Mouse (Mus musculus): ENCODE measurements around the gene Krcc1. TPM values are rescaled to one million over a fixed set of nuclear protein-coding genes. Genes with fewer than 3 reads are reported as not detected.
"Not testable (repeated sequence)": the region's sequence is repeated elsewhere in the genome, so short reads cannot be mapped to it uniquely, and the experiment has no call there.

Krcc1 gene
- total and polyA plus RNA-seq, 3 experiments = 25.8 to 31.6 TPM; not detected in 1

GRCm38 (mm10) chr6:71329881-71330280 is 58.4 kb downstream of the Krcc1 start:
- no peak for TF ChIP-seq ZNF384 (IDR thresholded peaks at IDR 0.05; ENCODE audit: low read depth, low read length)
- no peak for TF ChIP-seq MAFK (IDR thresholded peaks at IDR 0.05; ENCODE audit: borderline replicate concordance, low read depth, low read length)
- no peak for TF ChIP-seq CTCF (IDR thresholded peaks at IDR 0.05 in 2 of 3, conservative IDR thresholded peaks at IDR 0.05 in 1 of 3; ENCODE audit: control insufficient read depth in 1 of 3, insufficient read depth in 1 of 3, low read depth in 2 of 3, low read length in 3 of 3, poor library complexity in 1 of 3, severe bottlenecking in 1 of 3)
- TF ChIP-seq HCFC1 (IDR thresholded peaks at IDR 0.05; ENCODE audit: low read depth, low read length) = no peak
- TF ChIP-seq RCOR1 (IDR thresholded peaks at IDR 0.05; ENCODE audit: low read depth, low read length) = no peak
- no peak for TF ChIP-seq POLR2AphosphoS2 (IDR thresholded peaks at IDR 0.05; ENCODE audit: low read length)
- TF ChIP-seq MYB (IDR thresholded peaks at IDR 0.05; ENCODE audit: low read depth, low read length) = no peak
- no peak for TF ChIP-seq KAT2A (conservative IDR thresholded peaks at IDR 0.05; ENCODE audit: low read depth, low read length)
- TF ChIP-seq NELFE (IDR thresholded peaks at IDR 0.05; ENCODE audit: low read depth, low read length) = no peak
- no peak for TF ChIP-seq POLR2AphosphoS5 (IDR thresholded peaks at IDR 0.05; ENCODE audit: borderline replicate concordance, low read depth, low read length)
- peaks cover 1 to 3% of the 10 kb centered on the region in 2 experiments; a peak in 2 of 4 replicates for H3K27me3 ChIP-seq (ENCODE audit: control insufficient read depth in 1 of 2, insufficient read depth in 2 of 2, low read length in 2 of 2)
- H3K79me2 ChIP-seq (ENCODE audit: control insufficient read depth, insufficient read depth, low read length, poor library complexity) = no peaks in the 10 kb centered on the region
- no peak overlapping the region for H3K4me3 ChIP-seq (ENCODE audit: control insufficient read depth in 1 of 2, insufficient read depth in 1 of 2, low read depth in 2 of 2, low read length in 2 of 2)
- no peaks in the 10 kb centered on the region for H3K4me1 ChIP-seq (ENCODE audit: control insufficient read depth in 1 of 2, insufficient read depth in 2 of 2, low read length in 2 of 2)
- no peak for DNase-seq (ENCODE audit: low read depth, low spot score)
- no peak overlapping the region for H3K9ac ChIP-seq (ENCODE audit: control insufficient read depth, low read depth, low read length, poor library complexity, severe bottlenecking)
- H3K27ac ChIP-seq (ENCODE audit: control insufficient read depth, low read depth, low read length) = no peak overlapping the region
- H3K9me3 ChIP-seq (replicated peaks; ENCODE audit: insufficient read depth, low read length) = no peaks in the 10 kb centered on the region
- no peaks in the 10 kb centered on the region for H3K36me3 ChIP-seq (ENCODE audit: control insufficient read depth in 1 of 2, insufficient read depth in 2 of 2, low read length in 2 of 2)

- Histone ChIP-seq H3K36me3 (ENCODE audit: control insufficient read depth in 1 of 2, insufficient read depth in 2 of 2, low read length in 2 of 2) (no peaks in the 10 kb centered on the region), H3K27ac (ENCODE audit: control insufficient read depth, low read depth, low read length) (no peak overlapping the region), H3K9ac (ENCODE audit: control insufficient read depth, low read depth, low read length, poor library complexity, severe bottlenecking) (no peak overlapping the region), H3K4me3 (ENCODE audit: control insufficient read depth in 1 of 2, insufficient read depth in 1 of 2, low read depth in 2 of 2, low read length in 2 of 2) (no peak overlapping the region), H3K27me3 (ENCODE audit: control insufficient read depth in 1 of 2, insufficient read depth in 2 of 2, low read length in 2 of 2) (peaks cover 1 to 3% of the 10 kb centered on the region in 2 experiments; a peak in 2 of 4 replicates), H3K9me3 (replicated peaks; ENCODE audit: insufficient read depth, low read length) (no peaks in the 10 kb centered on the region), H3K79me2 (ENCODE audit: control insufficient read depth, insufficient read depth, low read length, poor library complexity) (no peaks in the 10 kb centered on the region), H3K4me1 (ENCODE audit: control insufficient read depth in 1 of 2, insufficient read depth in 2 of 2, low read length in 2 of 2) (no peaks in the 10 kb centered on the region)
- TF ChIP-seq SMC3 (IDR thresholded peaks at IDR 0.05; ENCODE audit: low read depth, low read length) (no peak), MAX (IDR thresholded peaks at IDR 0.05; ENCODE audit: low read length) (no peak), USF1 (IDR thresholded peaks at IDR 0.05; ENCODE audit: low read depth, low read length) (no peak), POLR2AphosphoS5 (IDR thresholded peaks at IDR 0.05; ENCODE audit: borderline replicate concordance, low read depth, low read length) (no peak), UBTF (IDR thresholded peaks at IDR 0.05; ENCODE audit: borderline replicate concordance, insufficient read depth, low read depth, low read length) (no peak), ZNF384 (IDR thresholded peaks at IDR 0.05; ENCODE audit: low read depth, low read length) (no peak), POLR2A (IDR thresholded peaks at IDR 0.05; ENCODE audit: control insufficient read depth in 1 of 2, insufficient read depth in 1 of 2, low read depth in 1 of 2, low read length in 2 of 2, poor library complexity in 1 of 2) (no peak)
- DNase-seq (ENCODE audit: low read depth, low spot score) = no peak
These were observed 59.0 kb downstream of the Krcc1 start for GRCm38 (mm10) chr6:71330486-71330885.

GRCm38 (mm10) chr6:71331491-71331890 is 60.0 kb downstream of the Krcc1 start:
- H3K79me2 ChIP-seq (ENCODE audit: control insufficient read depth, insufficient read depth, low read length, poor library complexity); DNase-seq (ENCODE audit: low read depth, low spot score): not testable (repeated sequence)

More at GRCm38 (mm10) chr6:71331491-71331890, 60.0 kb downstream of the Krcc1 start:
- H3K27me3 ChIP-seq (ENCODE audit: control insufficient read depth in 1 of 2, insufficient read depth in 2 of 2, low read length in 2 of 2); H3K9ac ChIP-seq (ENCODE audit: control insufficient read depth, low read depth, low read length, poor library complexity, severe bottlenecking); H3K4me3 ChIP-seq (ENCODE audit: control insufficient read depth in 1 of 2, insufficient read depth in 1 of 2, low read depth in 2 of 2, low read length in 2 of 2); H3K27ac ChIP-seq (ENCODE audit: control insufficient read depth, low read depth, low read length); H3K36me3 ChIP-seq (ENCODE audit: control insufficient read depth in 1 of 2, insufficient read depth in 2 of 2, low read length in 2 of 2); H3K4me1 ChIP-seq (ENCODE audit: control insufficient read depth in 1 of 2, insufficient read depth in 2 of 2, low read length in 2 of 2); H3K9me3 ChIP-seq (replicated peaks; ENCODE audit: insufficient read depth, low read length): not testable (repeated sequence)
